Mouse (Mus musculus): ENCODE results near the gene Vgll4. TPM values are rescaled to one million over a fixed set of nuclear protein-coding genes. Genes with fewer than 3 reads are reported as not detected.

Vgll4 gene
- polyA plus RNA-seq, 2 experiments: 4.6 to 5.5 TPM

DNA sequence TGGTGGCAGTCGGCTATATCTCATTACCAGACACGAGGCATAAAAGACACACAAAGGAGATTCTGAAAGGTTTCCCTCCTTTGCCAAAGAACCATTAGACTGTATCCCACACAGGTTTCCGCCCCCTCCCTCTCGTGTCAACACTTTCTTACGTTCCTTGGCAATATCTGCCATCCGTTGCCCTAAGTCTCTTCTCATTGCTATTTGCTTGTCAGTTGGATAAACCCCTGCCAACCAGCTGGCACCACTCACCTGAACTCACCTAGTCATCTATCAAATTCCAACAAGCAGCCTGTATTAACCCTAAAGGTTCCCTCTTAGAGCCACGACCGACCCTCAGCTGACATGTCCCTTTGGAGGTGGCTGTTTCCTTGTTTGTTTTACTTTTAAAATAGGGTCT, 4.4 kb downstream of the Vgll4 start:
- H3K36me3 ChIP-seq (replicated peaks; ENCODE audit: control insufficient read depth, insufficient read depth, low read depth): no peaks in the 10 kb centered on the region
- H3K9me3 ChIP-seq (ENCODE audit: control insufficient read depth, low read length): no peaks in the 10 kb centered on the region
- no peak overlapping the region for H3K4me3 ChIP-seq (ENCODE audit: insufficient read depth in 1 of 2, low read depth in 2 of 2, low read length in 2 of 2)
- peaks cover 35% of the 10 kb centered on the region for H3K27me3 ChIP-seq (ENCODE audit: control insufficient read depth, insufficient read depth, low read length)
- WGBS (ENCODE audit: insufficient replicate concordance): 59% methylated on average over 8 of the region's 8 CpGs
- no peak overlapping the region for H3K4me2 ChIP-seq (ENCODE audit: low read depth)
- DNase-seq (ENCODE audit: low read depth in 3 of 3, low spot score in 3 of 3) (no peak), ATAC-seq (ENCODE audit: insufficient read depth) (no peak)
- no peak overlapping the region for H3K27ac ChIP-seq
- TF ChIP-seq EP300 (IDR thresholded peaks at IDR 0.05; ENCODE audit: low read depth): no peak
- no peak for TF ChIP-seq CTCF (IDR thresholded peaks at IDR 0.05; ENCODE audit: low read depth)
- H3K4me1 ChIP-seq (replicated peaks; ENCODE audit: control insufficient read depth in 2 of 2, insufficient read depth in 2 of 2, low read length in 1 of 2): no peaks in the 10 kb centered on the region
- no peak overlapping the region for H3K9ac ChIP-seq (replicated peaks)

DNA sequence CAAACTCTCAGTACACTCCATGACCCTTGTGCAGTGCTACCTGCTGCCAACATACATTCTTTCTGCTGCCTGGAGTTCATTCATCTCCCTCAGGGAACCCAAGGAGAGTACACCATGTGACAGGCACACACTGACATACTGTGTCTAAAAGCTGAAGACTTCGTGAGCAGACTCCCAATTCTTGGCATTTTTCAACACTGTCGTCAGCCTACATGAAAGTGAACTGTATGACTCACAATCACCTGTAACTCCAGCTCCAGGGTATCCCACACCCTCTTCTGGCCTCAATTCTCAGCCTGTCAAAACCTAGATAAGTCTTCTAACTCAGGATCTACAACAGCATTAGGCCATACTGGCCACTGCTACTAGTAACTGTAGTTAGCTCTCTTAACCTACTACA, 5.6 kb downstream of the Vgll4 start:
- DNase-seq (ENCODE audit: low read depth in 3 of 3, low spot score in 3 of 3) (no peak), ATAC-seq (ENCODE audit: insufficient read depth) (no peak)
- Histone ChIP-seq H3K36me3 (replicated peaks; ENCODE audit: control insufficient read depth, insufficient read depth, low read depth) (no peaks in the 10 kb centered on the region), H3K4me3 (ENCODE audit: insufficient read depth in 1 of 2, low read depth in 2 of 2, low read length in 2 of 2) (no peak overlapping the region), H3K4me1 (replicated peaks; ENCODE audit: control insufficient read depth in 2 of 2, insufficient read depth in 2 of 2, low read length in 1 of 2) (no peaks in the 10 kb centered on the region), H3K9ac (replicated peaks) (no peak overlapping the region), H3K27ac (no peak overlapping the region), H3K4me2 (ENCODE audit: low read depth) (no peak overlapping the region), H3K9me3 (ENCODE audit: control insufficient read depth, low read length) (no peaks in the 10 kb centered on the region), H3K27me3 (ENCODE audit: control insufficient read depth, insufficient read depth, low read length) (peaks cover 25% of the 10 kb centered on the region)
- WGBS (ENCODE audit: insufficient replicate concordance): 53% methylated on average over 2 of the region's 2 CpGs
- TF ChIP-seq EP300 (IDR thresholded peaks at IDR 0.05; ENCODE audit: low read depth) (no peak), CTCF (IDR thresholded peaks at IDR 0.05; ENCODE audit: low read depth) (no peak)

DNA sequence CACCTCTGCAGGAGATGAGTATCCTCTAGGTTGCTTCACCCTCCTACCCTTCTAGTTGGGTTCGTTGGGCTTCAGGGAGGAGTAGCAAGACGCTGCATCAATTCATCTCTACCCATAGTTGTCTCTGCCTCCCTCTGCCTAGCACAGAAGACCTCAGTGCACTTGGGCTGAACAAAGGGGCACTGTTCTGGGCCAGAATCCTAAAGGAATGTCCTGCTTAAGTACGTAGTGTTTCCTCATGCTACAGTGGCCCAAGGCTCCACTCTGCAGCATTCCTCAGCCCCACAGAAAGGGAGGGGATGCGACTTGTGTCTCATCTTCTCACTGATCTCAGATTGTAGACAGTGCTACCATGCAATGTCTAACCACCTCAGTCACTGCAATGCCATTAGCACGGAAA, 6.2 kb downstream of the Vgll4 start:
- H3K36me3 ChIP-seq (replicated peaks; ENCODE audit: control insufficient read depth, insufficient read depth, low read depth): no peaks in the 10 kb centered on the region
- H3K27me3 ChIP-seq (ENCODE audit: control insufficient read depth, insufficient read depth, low read length): peaks cover 19% of the 10 kb centered on the region
- H3K27ac ChIP-seq: no peak overlapping the region
- H3K4me3 ChIP-seq (ENCODE audit: insufficient read depth in 1 of 2, low read depth in 2 of 2, low read length in 2 of 2): no peak overlapping the region
- TF ChIP-seq CTCF (IDR thresholded peaks at IDR 0.05; ENCODE audit: low read depth) (no peak), EP300 (IDR thresholded peaks at IDR 0.05; ENCODE audit: low read depth) (no peak)
- ATAC-seq (ENCODE audit: insufficient read depth) (no peak), DNase-seq (ENCODE audit: low read depth in 3 of 3, low spot score in 3 of 3) (no peak)
- no peaks in the 10 kb centered on the region for H3K4me1 ChIP-seq (replicated peaks; ENCODE audit: control insufficient read depth in 2 of 2, insufficient read depth in 2 of 2, low read length in 1 of 2)
- H3K4me2 ChIP-seq (ENCODE audit: low read depth): no peak overlapping the region
- 56% methylated on average over 5 of the region's 5 CpGs for WGBS (ENCODE audit: insufficient replicate concordance)
- H3K9ac ChIP-seq (replicated peaks): no peak overlapping the region
- no peaks in the 10 kb centered on the region for H3K9me3 ChIP-seq (ENCODE audit: control insufficient read depth, low read length)

DNA sequence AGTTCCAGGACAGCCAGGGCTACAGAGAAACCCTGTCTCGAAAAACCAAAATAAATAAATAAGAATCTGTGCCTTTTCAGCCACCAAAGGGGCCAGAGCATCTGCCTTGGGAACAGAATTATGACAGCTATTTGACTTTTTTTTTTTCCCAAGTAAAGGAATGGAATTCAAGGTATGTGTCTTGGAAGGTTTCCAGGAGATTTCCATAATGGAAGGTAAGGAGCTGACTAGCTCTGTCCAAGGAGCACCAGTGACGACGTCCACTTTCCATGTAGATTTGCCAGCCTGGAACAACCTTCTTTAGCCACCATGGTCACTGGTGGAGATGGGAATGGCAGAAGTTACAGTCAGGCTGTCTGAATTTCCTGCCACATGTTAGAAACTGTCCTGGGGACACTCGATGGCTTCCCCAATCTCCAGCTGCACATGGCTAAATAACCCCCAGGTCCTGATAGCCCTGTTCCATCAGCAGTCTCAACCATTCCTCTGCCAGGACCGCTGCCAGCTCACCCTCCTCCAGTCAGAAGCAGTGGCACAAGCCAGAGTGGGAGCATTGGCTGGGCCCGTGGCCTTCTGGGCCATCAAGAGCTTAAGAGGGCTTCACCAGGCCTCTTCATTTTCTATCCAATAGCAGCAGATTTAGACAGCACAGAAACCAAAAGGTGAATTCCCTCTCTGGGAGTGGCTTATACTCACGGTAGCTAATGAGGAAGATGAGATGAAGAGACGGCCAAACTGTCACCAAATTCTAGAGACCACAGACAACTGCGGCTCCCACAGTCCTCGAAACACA, 8.3 kb downstream of the Vgll4 start:
- ATAC-seq (ENCODE audit: insufficient read depth): no peak
- no peak for TF ChIP-seq CTCF (IDR thresholded peaks at IDR 0.05; ENCODE audit: low read depth)
- no peak for TF ChIP-seq EP300 (IDR thresholded peaks at IDR 0.05; ENCODE audit: low read depth)
- WGBS (ENCODE audit: insufficient replicate concordance): 48% methylated on average over 10 of the region's 10 CpGs

GRCm38 (mm10) chr6:114959012-114959398, 10.8 kb downstream of the Vgll4 start:
- H3K27ac ChIP-seq: no peak overlapping the region
- no peak for TF ChIP-seq CTCF (IDR thresholded peaks at IDR 0.05; ENCODE audit: low read depth)
- TF ChIP-seq EP300 (IDR thresholded peaks at IDR 0.05; ENCODE audit: low read depth): no peak
- ATAC-seq (ENCODE audit: insufficient read depth): no peak
- H3K36me3 ChIP-seq (replicated peaks; ENCODE audit: control insufficient read depth, insufficient read depth, low read depth): no peaks in the 10 kb centered on the region
- no peak overlapping the region for H3K4me3 ChIP-seq (ENCODE audit: insufficient read depth in 1 of 2, low read depth in 2 of 2, low read length in 2 of 2)
- no peak overlapping the region for H3K4me2 ChIP-seq (ENCODE audit: low read depth)
- no peak for DNase-seq (ENCODE audit: low read depth in 3 of 3, low spot score in 3 of 3)
- H3K9ac ChIP-seq (replicated peaks): no peak overlapping the region
- no peaks in the 10 kb centered on the region for H3K27me3 ChIP-seq (ENCODE audit: control insufficient read depth, insufficient read depth, low read length)
- H3K4me1 ChIP-seq (replicated peaks; ENCODE audit: control insufficient read depth in 2 of 2, insufficient read depth in 2 of 2, low read length in 1 of 2): no peaks in the 10 kb centered on the region
- H3K9me3 ChIP-seq (ENCODE audit: control insufficient read depth, low read length): no peaks in the 10 kb centered on the region
- WGBS (ENCODE audit: insufficient replicate concordance): 56% methylated on average over 6 of the region's 6 CpGs

More for the DNA sequence above, 8.3 kb downstream of the Vgll4 start:
- H3K9ac ChIP-seq (replicated peaks): no peak overlapping the region
- H3K27ac ChIP-seq: no peak overlapping the region
- H3K4me3 ChIP-seq (ENCODE audit: insufficient read depth in 1 of 2, low read depth in 2 of 2, low read length in 2 of 2): no peak overlapping the region
- no peak overlapping the region for H3K4me2 ChIP-seq (ENCODE audit: low read depth)
- DNase-seq (ENCODE audit: low read depth in 3 of 3, low spot score in 3 of 3): no peak
- H3K4me1 ChIP-seq (replicated peaks; ENCODE audit: control insufficient read depth in 2 of 2, insufficient read depth in 2 of 2, low read length in 1 of 2): no peaks in the 10 kb centered on the region
- H3K9me3 ChIP-seq (ENCODE audit: control insufficient read depth, low read length): no peaks in the 10 kb centered on the region
- no peaks in the 10 kb centered on the region for H3K36me3 ChIP-seq (replicated peaks; ENCODE audit: control insufficient read depth, insufficient read depth, low read depth)
- no peaks in the 10 kb centered on the region; the same call in 1 of the 2 replicates for H3K27me3 ChIP-seq (ENCODE audit: control insufficient read depth, insufficient read depth, low read length)

Measured in liver, embryonic 14.5 days (tissue).